Mouse (Mus musculus) embryonic fibroblast, embryonic 13.5 days (primary cell): Measurements from ENCODE around the gene Nup107. TPM values are rescaled to one million over a fixed set of nuclear protein-coding genes. Genes with fewer than 3 reads are reported as not detected.

ENCODE experiments used
- H3K27ac ChIP-seq: 2 replicates; pipeline ENCODE4 v1.5.1; 2012; ENCODE audit warnings: low read length, control low read depth, inconsistent platforms; ENCODE audit not compliant: insufficient read depth
- H3K4me1 ChIP-seq: 2 replicates; pipeline ENCODE4 v1.6.1; 2011; ENCODE audit warnings: low read length; ENCODE audit not compliant: control insufficient read depth, insufficient read depth
- H3K4me3 ChIP-seq: 2 replicates; pipeline ENCODE4 v1.5.1; 2011; ENCODE audit warnings: mild to moderate bottlenecking, control low read depth, low read length; ENCODE audit not compliant: insufficient read depth
- CTCF ChIP-seq: IDR thresholded peaks from 2 replicates; pipeline ENCODE4 v1.5.1; 2011; ENCODE audit warnings: mild to moderate bottlenecking, control low read depth, low read length, moderate library complexity, borderline replicate concordance; ENCODE audit not compliant: insufficient read depth
- POLR2A ChIP-seq: IDR thresholded peaks from 2 replicates; pipeline ENCODE4 v1.6.1; 2011; ENCODE audit warnings: low read depth, mild to moderate bottlenecking, control low read depth, low read length, moderate library complexity
- polyA plus RNA-seq: library from polyadenylated mRNA; stranded (reverse); fragments of >200 nt; gene quantifications from 2 replicates; pipeline ENCODE4 v1.2.4, GENCODE M21; 2011; ENCODE audit warnings: low read depth; ENCODE audit not compliant: missing spikeins, insufficient read length

Nup107 gene
- polyA plus RNA-seq, 1 experiment, result 70.3 TPM

GRCm38 (mm10) chr10:117779581-117780305 is 12.8 kb downstream of the Nup107 start:
- TF ChIP-seq POLR2A, result no peak
- TF ChIP-seq CTCF, result no peak
- H3K4me3 ChIP-seq, result no peak overlapping the region
- H3K27ac ChIP-seq, result no peak overlapping the region
- H3K4me1 ChIP-seq, result no peaks in the 10 kb centered on the region

- H3K4me1 ChIP-seq, result no peaks in the 10 kb centered on the region
- H3K4me3 ChIP-seq, result no peak overlapping the region
- no peak overlapping the region for H3K27ac ChIP-seq
- TF ChIP-seq POLR2A, result no peak
- TF ChIP-seq CTCF, result no peak
Measured at GRCm38 (mm10) chr10:117778951-117779350, 13.6 kb downstream of the Nup107 start.

GRCm38 (mm10) chr10:117778328-117778910 is 14.1 kb downstream of the Nup107 start:
- no peak overlapping the region for H3K4me3 ChIP-seq
- H3K27ac ChIP-seq, result no peak overlapping the region
- TF ChIP-seq POLR2A, result no peak
- no peak for TF ChIP-seq CTCF
- no peaks in the 10 kb centered on the region for H3K4me1 ChIP-seq

- TF ChIP-seq POLR2A (no peak), CTCF (no peak)
- Histone ChIP-seq H3K4me1 (no peaks in the 10 kb centered on the region), H3K27ac (no peak overlapping the region), H3K4me3 (no peak overlapping the region)
Measured at GRCm38 (mm10) chr10:117777501-117778327, 14.8 kb downstream of the Nup107 start.

GRCm38 (mm10) chr10:117777103-117777470 is 15.4 kb downstream of the Nup107 start:
- H3K4me3 ChIP-seq, result no peak overlapping the region
- H3K4me1 ChIP-seq, result no peaks in the 10 kb centered on the region
- no peak for TF ChIP-seq CTCF
- no peak for TF ChIP-seq POLR2A
- no peak overlapping the region for H3K27ac ChIP-seq

- Histone ChIP-seq H3K27ac (no peak overlapping the region), H3K4me1 (no peaks in the 10 kb centered on the region), H3K4me3 (no peak overlapping the region)
- TF ChIP-seq POLR2A (no peak), CTCF (no peak)
Measured at GRCm38 (mm10) chr10:117776281-117777102, 16.0 kb downstream of the Nup107 start.

GRCm38 (mm10) chr10:117775401-117776144 is 16.9 kb downstream of the Nup107 start:
- TF ChIP-seq CTCF (no peak), POLR2A (no peak)
- Histone ChIP-seq H3K27ac (no peak overlapping the region), H3K4me1 (no peaks in the 10 kb centered on the region), H3K4me3 (no peak overlapping the region)

GRCm38 (mm10) chr10:117774817-117775120 is 17.7 kb downstream of the Nup107 start:
- no peak overlapping the region for H3K27ac ChIP-seq
- H3K4me1 ChIP-seq, result no peaks in the 10 kb centered on the region
- TF ChIP-seq POLR2A (no peak), CTCF (no peak)
- H3K4me3 ChIP-seq, result no peak overlapping the region

- H3K4me3 ChIP-seq, result no peak overlapping the region
- no peak overlapping the region for H3K27ac ChIP-seq
- TF ChIP-seq POLR2A (no peak), CTCF (no peak)
- no peaks in the 10 kb centered on the region for H3K4me1 ChIP-seq
Measured at GRCm38 (mm10) chr10:117774011-117774816, 18.3 kb downstream of the Nup107 start.
